Mouse (Mus musculus): ENCODE measurements around the gene Fam219a. TPM values are rescaled to one million over a fixed set of nuclear protein-coding genes. Genes with fewer than 3 reads are reported as not detected.

Gene Fam219a
- total RNA-seq, 2 experiments from 2014 or later: 21.5 to 21.9 TPM

DNA sequence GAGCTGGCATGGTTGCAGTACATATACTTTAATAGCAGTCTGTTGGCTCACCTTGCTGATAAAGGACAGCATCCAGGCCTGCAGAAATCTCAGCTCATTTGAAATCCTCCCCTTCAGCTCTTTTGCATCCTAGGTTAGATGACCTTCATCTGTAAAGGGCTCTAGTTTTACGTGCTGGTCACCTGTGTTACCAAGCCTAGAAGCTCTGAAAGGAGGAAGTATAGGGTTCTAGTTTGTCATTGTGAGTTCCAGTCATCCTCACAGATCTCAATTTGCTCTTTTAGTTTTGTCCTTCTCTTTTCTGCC is 98.0 kb downstream of the Fam219a start:
- no peak for DNase-seq (ENCODE audit: low spot score)

DNA sequence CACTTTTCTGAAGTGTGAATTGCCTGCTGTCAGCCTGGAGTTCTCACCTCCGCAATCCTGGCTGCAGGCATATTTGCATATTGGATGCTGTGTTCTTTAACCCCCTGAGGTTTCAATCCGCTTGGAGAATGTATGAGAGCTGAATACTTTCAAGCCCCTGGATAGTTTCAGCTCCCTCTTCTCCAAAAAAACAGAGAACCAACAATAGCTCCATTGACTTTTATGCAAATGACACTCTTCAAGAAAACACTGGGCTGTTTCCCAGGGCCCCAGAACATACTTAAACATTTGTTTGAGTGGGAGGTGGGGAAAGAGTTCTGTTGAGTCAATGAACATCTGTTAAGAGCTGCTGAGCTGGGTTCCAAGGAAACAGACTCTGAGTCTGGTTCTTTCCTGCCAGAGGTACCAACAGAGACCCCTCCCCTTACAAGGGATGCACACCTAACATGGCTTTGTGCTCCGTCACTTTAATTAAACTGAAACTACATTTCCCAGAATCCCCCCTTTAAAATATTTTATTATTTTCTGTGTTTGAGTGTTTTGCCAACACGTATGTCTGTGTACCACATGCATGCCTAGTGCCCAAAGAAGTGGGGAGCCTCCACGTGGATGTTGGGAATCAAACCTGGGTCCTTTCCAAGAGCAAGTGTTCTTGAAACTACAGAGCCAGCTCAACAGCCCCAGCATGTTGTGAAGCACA is 98.5 kb downstream of the Fam219a start:
- DNase-seq (ENCODE audit: low spot score): no peak

DNA sequence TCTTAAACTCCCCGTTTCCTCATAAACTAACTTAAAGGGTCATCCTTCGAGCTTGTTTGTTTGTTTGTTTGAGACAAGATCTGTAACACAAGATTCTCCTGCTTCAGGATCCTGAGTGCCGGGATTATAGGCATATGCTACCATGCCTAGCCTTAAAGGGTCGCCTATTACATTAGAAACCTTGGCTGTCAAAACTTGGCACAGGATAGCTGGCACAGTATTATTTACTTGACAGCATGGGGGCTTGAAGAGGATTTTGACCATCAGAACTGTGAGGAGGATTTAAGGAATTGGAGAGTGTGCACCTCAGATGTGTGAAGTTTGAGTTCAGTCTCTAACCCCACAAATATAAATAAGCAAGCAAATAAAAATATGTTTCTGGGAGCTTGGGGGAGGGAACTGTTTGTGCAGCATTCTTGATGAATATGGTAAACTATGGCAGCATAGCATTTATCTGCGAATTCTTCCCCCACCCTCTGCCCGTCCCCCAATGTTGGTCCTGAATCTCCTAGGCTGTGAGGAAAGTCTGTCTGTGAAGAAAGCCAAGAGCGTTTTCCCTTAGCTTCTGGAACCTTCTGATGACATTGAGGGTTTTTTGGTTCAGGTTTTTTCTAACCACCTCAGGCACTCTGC is 99.2 kb downstream of the Fam219a start:
- DNase-seq (ENCODE audit: low spot score): no peak

DNA sequence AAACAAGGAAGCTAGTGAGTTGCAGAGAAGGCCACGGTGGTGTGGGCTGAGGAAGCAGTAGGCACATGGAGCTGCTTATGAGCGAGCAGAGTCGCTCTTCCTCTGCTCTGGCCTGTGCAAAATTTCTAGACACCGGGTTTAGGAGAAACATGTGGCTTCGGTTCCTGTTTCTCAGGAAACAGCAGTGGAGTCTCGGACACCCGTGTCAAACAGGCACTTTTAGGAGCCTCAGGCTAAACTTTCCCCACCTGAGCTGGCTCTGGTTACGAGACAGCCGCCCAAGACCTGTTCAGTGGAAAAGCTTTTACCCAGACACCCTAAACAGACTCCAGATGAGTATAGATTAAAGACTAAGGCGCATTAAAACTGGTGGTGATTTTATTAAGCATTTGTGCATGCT is 100.1 kb downstream of the Fam219a start:
- DNase-seq (ENCODE audit: low spot score): no peak

DNA sequence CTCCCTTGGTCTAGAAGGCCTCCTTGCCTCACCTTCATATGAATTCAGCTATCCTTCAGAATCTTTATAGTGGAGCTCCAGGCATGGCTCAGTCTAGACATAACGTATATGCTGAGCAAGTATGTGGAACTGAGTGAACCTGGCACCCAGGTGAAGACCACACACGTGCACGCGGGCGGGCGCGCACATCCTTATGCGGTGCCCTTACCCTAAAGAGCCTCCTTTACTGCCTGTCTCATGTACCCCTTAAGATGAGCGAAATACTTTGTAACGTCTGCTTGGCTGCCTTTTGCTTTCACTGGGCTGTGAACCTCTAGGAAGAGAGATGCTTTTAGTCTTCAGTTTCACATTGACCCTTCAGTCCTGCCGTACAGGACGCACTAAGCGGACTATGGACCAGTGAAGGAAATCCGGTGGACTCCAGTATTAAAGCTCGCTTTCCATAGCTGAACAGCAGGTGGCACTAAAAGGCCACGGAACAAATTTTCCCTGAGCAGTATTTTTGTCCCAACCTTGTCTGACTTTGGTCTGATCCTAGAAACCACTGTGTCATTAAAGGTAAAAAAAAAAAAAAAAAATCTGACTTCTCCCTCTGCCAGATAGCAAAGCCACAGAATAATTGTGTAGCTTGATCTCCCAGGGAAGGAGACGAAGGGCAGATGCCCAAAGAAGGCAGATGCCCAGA is 100.8 kb downstream of the Fam219a start:
- DNase-seq (ENCODE audit: low spot score): peak; percentile 77

Other genes with a start within 250 kb of the Fam219a start
- 10 to 100 TPM; 38.5 to 41.8 TPM for gene Ubap1, start 220.5 kb downstream of the Fam219a start, total RNA-seq (2021)
- under 1 TPM; 0.21 to 0.32 TPM for gene Kif24, start 104.7 kb downstream of the Fam219a start, total RNA-seq (2021)
- 10 to 100 TPM; 26.5 to 28.8 TPM for gene Nudt2, start 104.4 kb downstream of the Fam219a start, total RNA-seq (2021)
- 10 to 100 TPM; 57.2 to 76.3 TPM for gene AI464131, start 66.5 kb downstream of the Fam219a start, total RNA-seq (2021)
- gene 1110017D15Rik, start 52.2 kb downstream of the Fam219a start, total RNA-seq (2021): not detected
- gene Dnaic1, start 237 bp upstream of the Fam219a start, total RNA-seq (2021): under 1 TPM; 0.55 to 0.73 TPM
- 10 to 100 TPM in 1 of 2 experiments, 1 to 10 TPM in 1; 8.6 to 15.3 TPM for gene Enho, start 70.8 kb upstream of the Fam219a start, total RNA-seq (2021)
- gene Cntfr, start 127.6 kb upstream of the Fam219a start, total RNA-seq (2021): 10 to 100 TPM; 14.4 to 47.1 TPM
- 10 to 100 TPM; 44.7 to 53.1 TPM for gene Il11ra1, start 130.5 kb upstream of the Fam219a start, total RNA-seq (2021)
- 10 to 100 TPM; 46.9 to 48.3 TPM for gene Rpp25l, start 144.0 kb upstream of the Fam219a start, total RNA-seq (2021)
- 10 to 100 TPM; 42.5 to 45.3 TPM for gene Dctn3, start 153.6 kb upstream of the Fam219a start, total RNA-seq (2021)
- not detected for gene Arid3c, start 161.6 kb upstream of the Fam219a start, total RNA-seq (2021)
- gene Galt, start 185.7 kb upstream of the Fam219a start, total RNA-seq (2021): 10 to 100 TPM; 30.0 to 32.8 TPM
- gene Sigmar1, start 186.6 kb upstream of the Fam219a start, total RNA-seq (2021): 1 to 10 TPM; 8.4 to 9.4 TPM
- 10 to 100 TPM; 18.1 to 19.1 TPM for gene Ccl27a, start 204.7 kb upstream of the Fam219a start, total RNA-seq (2021)